Mouse (Mus musculus) erythroblast, embryonic 14.5 days (primary cell): Measurements from ENCODE around the gene Csrnp3. TPM values are rescaled to one million over a fixed set of nuclear protein-coding genes. Genes with fewer than 3 reads are reported as not detected.
"Not testable (repeated sequence)": the region's sequence is repeated elsewhere in the genome, so short reads cannot be mapped to it uniquely, and the experiment has no call there.

ENCODE experiments used
- H3K27me3 ChIP-seq: 2 replicates; pipeline ENCODE4 v1.6.1; 2012; ENCODE audit warnings: inconsistent platforms; ENCODE audit not compliant: control insufficient read depth
- H3K36me3 ChIP-seq: 2 replicates; pipeline ENCODE4 v1.6.1; 2012; ENCODE audit warnings: mild to moderate bottlenecking, inconsistent platforms; ENCODE audit not compliant: control insufficient read depth
- H3K4me1 ChIP-seq: 2 replicates; pipeline ENCODE4 v1.6.1; 2012; ENCODE audit warnings: inconsistent platforms; ENCODE audit not compliant: control insufficient read depth
- H3K4me3 ChIP-seq: replicated peaks from 2 replicates; pipeline ENCODE3; 2012; ENCODE audit warnings: moderate library complexity, mild to moderate bottlenecking, inconsistent platforms
- H3K9me3 ChIP-seq: 2 replicates; pipeline ENCODE4 v1.6.1; 2012; ENCODE audit warnings: low read length, inconsistent platforms, mixed read lengths; ENCODE audit not compliant: control insufficient read depth
- GATA1 ChIP-seq: IDR thresholded peaks from 2 replicates; pipeline ENCODE4 v1.6.1; 2012; ENCODE audit warnings: low read length, inconsistent platforms, mixed read lengths
- TAL1 ChIP-seq: IDR thresholded peaks from 3 replicates; pipeline ENCODE4 v1.6.1; 2012; ENCODE audit warnings: low read length, inconsistent platforms, mixed read lengths
- polyA plus RNA-seq: library from polyadenylated mRNA; stranded (reverse); fragments of >175 nt; gene quantifications from 2 replicates; pipeline ENCODE4 v1.2.3, GENCODE M21; 2012

Gene Csrnp3
- polyA plus RNA-seq: 0.01 TPM in 1 of 2 replicates, not detected in the other

DNA sequence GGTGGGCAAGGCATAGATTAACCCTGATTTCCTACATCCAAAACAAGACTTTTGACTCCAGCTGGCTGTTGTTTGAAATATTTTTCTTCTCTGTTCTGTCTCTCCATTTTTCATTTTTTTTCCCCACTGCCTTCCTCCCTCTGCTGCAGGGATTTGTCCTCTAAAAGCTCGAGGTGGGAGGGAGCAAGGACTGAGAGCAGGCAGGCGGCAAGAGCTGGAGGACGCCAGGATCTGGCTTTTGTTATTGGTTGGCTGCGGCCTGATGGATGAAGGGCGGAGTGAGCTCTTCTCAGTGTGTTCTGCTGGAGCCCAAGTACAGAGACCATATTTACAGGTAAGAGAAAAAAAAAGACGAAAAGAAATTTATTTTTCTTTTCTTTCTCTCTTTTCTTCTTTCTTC is at the start of gene Csrnp3:
Gene Csrnp3, plus strand, starts transcription at position 217 of the 400 bp plus-strand sequence.
- Histone ChIP-seq H3K4me3 (no peak within 1 kb of the TSS), H3K4me1 (peaks cover 15% of the 10 kb centered on the region), H3K36me3 (no peaks in the 10 kb centered on the region), H3K27me3 (peaks cover 61% of the 10 kb centered on the region), H3K9me3 (no peaks in the 10 kb centered on the region)
- TF ChIP-seq TAL1 (no peak), GATA1 (no peak)

DNA sequence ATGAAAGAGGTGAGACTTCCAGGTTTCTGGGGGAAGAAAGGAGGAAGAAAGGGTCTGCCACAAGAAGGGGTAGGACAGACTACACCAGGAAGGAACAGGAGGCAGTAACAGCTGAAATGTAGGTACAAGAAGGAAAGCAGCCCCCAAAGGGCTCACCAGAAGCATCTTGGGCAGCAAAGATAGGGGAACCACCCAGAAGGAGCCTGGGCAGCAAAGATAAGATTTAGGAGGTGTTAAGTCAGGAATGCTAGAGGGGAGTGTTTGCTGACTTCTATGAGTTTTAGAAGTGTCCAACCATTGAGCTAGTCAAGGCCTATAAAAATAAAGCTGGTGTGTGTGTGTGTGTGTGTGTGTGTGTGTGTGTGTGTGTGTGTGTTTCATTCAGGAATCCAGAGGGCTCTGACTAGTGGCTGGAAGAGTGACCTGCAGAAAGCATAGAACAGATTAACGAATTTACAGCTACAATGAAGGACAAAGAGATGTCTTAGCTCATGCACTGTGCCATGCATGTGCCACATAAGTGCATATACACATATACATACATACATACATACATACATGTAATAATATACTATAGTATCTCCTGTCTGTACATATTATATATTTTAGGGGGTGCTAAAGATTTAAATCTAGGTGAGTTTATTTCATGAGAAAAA is 44.4 kb upstream of the Csrnp3 start:
- Histone ChIP-seq H3K4me1 (peaks cover 59% of the 10 kb centered on the region), H3K4me3 (peak overlapping the region; percentile 49), H3K36me3 (peaks cover 3% of the 10 kb centered on the region; the same call in 1 of the 2 replicates), H3K27me3 (peaks cover 2% of the 10 kb centered on the region; the same call in 1 of the 2 replicates), H3K9me3 (peaks cover 8% of the 10 kb centered on the region)
- TF ChIP-seq TAL1 (peak; percentile 94), GATA1 (peak; percentile 97)

DNA sequence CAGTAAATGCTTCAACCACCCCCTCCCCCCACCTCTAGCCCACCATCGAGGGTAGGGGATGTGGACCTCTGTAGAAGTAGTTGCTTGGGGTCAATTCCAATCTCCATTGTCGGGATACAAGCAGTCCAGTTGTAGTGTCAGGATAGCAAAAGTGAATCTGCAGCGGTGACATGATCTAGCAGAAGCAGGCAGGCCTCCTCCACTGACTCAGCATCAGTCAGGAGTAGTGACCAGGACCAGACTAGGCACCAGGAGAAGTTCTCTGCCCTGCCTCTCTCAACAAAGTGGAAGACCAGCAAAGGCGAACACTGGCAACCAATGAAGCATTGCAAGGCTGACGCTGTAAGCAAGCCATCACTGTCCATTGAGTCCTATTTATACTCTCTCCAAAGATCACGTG is 39.0 kb upstream of the Csrnp3 start:
- Histone ChIP-seq H3K9me3 (no peaks in the 10 kb centered on the region), H3K4me3 (no peak overlapping the region), H3K27me3 (peaks cover 26% of the 10 kb centered on the region), H3K4me1 (peaks cover 32% of the 10 kb centered on the region), H3K36me3 (no peaks in the 10 kb centered on the region)
- TF ChIP-seq TAL1: no peak
- no peak for TF ChIP-seq GATA1

DNA sequence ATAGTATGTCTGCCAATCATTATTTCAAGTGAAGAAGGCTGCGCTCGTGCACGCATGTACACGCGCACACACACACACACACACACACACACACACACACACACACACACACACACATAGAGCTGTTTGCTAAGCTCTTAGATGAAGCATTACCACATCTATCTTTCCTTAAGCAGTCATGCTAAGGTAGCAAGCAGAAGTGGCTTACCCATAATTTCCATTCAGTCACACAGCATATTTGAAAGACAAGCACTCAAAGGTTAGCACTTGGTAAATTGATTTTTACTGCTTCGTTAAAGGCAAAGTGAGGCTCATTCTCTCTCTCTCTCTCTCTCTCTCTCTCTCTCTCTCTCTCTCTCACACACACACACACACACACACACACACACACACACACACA is 34.4 kb upstream of the Csrnp3 start:
- not testable (repeated sequence) for H3K4me3 ChIP-seq, H3K9me3 ChIP-seq, H3K36me3 ChIP-seq
- H3K4me1 ChIP-seq: peaks cover 12% of the 10 kb centered on the region
- peaks cover 54% of the 10 kb centered on the region for H3K27me3 ChIP-seq

DNA sequence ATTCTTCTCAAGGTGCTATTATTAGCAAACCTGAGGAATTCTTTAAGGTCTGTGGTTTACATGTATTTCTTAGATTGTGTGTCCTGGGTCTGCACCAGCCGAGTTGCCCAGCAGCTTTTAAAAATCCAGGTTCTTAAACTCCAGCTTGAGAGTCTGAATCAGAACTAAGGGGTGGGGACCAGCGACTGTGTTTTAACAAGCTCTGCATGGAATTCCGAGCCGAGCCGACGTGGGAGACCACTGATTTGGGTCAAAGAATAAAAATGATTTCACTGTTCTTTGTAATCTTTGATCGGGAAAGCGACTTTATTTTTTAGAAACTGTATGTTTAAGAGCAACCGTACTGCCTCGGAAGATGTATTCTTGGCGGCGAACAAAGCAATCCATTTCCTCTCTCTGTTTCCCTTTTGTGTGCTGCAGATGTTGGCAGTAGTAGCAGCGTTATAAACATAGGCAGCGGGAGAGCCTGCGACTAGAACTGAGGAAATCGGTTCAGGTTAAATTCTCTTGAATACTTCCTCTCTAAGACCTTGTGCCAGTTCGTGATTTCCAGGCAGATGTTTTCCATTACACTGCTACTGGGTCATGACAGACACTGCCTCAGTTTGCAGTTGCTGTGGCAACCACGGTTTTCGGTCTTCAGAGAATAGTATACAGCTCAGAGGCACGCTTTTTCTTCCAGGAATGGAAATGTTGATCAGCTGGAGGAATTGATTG is 27.3 kb upstream of the Csrnp3 start:
- Histone ChIP-seq H3K36me3 (no peaks in the 10 kb centered on the region), H3K9me3 (no peaks in the 10 kb centered on the region), H3K4me1 (peaks cover 62% of the 10 kb centered on the region), H3K4me3 (no peak overlapping the region), H3K27me3 (peaks cover 13% of the 10 kb centered on the region)
- no peak for TF ChIP-seq TAL1

DNA sequence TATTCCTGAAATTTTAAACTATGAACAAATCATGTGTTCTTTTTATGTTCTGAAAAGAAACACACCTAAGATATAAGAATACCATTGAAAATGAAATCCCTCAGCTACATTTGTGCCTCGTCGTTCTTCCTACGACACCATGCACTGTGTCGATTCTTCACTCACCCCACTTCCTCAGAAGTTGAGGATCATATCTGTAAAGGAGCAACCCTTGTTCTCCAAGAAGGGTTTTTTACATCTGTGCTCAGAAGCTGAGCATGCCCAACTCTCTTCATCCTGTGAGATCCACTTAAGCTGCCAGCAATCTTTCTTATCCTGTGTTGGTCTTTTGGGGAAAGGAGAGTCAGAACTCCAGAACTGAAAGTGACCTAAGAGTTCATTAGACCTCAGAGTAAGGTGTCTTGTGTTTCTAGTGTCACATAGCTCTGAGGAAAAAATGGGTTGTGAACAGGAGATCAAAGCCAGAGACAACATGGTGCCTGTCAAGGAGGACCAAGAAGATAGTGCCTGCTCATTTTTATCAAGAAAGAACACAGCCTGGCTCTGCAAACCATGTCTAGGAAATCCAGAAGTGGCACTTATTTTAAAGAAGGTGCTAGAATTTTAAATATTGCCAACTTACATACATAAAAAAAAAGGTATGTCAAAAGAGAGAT is 25.3 kb upstream of the Csrnp3 start:
- peaks cover 70% of the 10 kb centered on the region for H3K4me1 ChIP-seq
- TF ChIP-seq GATA1: peak; percentile 92
- TF ChIP-seq TAL1: peak; percentile 92
- H3K36me3 ChIP-seq: no peaks in the 10 kb centered on the region
- H3K27me3 ChIP-seq: no peaks in the 10 kb centered on the region
- H3K4me3 ChIP-seq: peak overlapping the region; percentile 37
- H3K9me3 ChIP-seq: no peaks in the 10 kb centered on the region

DNA sequence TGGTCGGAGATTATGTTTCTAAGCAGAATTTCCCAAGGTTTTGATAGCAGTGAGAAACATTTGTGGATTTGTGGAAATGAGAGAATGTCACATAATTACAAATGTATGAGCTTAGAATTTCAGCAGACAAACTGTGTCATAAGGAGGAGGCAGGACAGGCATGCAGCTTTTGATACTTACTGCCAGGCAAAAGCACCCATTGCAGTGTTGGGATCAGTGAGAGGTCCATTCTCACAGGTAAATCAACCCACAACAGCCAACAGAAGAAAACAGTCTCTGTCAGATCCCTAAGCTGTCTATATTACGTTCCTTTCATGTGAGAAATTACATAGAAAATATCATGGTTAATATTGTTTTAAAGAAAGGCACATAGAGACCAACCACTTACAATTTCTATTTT is 19.3 kb upstream of the Csrnp3 start:
- Histone ChIP-seq H3K9me3 (peaks cover 3% of the 10 kb centered on the region), H3K4me3 (no peak overlapping the region), H3K4me1 (peaks cover 40% of the 10 kb centered on the region), H3K36me3 (no peaks in the 10 kb centered on the region; the same call in 1 of the 2 replicates), H3K27me3 (0 out of 2 replicates have a peak, but pooled peaks cover 2% of the 10 kb centered on the region)
- TF ChIP-seq GATA1: no peak
- no peak for TF ChIP-seq TAL1

DNA sequence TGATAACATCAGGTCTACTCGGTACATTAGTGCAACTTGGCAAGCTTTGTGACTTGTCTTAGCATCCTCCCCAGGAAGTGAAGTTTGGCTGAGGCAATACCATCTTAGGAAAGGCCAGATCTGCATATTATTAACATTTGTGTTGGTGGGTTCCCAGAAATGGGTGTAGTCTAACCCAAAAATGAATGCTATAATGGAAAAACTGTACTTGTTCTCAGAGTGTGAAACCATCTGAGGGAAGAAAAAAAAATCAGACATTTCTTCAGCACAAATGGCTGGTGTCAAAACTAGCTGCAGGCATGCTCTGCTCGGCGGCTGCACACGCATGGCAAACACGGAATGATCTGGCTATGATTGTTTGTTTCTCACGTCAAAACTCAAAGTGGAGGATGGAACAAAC is 18.8 kb upstream of the Csrnp3 start:
- Histone ChIP-seq H3K36me3 (no peaks in the 10 kb centered on the region; the same call in 1 of the 2 replicates), H3K9me3 (peaks cover 3% of the 10 kb centered on the region), H3K27me3 (0 out of 2 replicates have a peak, but pooled peaks cover 2% of the 10 kb centered on the region), H3K4me3 (no peak overlapping the region), H3K4me1 (peaks cover 35% of the 10 kb centered on the region)
- TF ChIP-seq TAL1 (no peak), GATA1 (no peak)

DNA sequence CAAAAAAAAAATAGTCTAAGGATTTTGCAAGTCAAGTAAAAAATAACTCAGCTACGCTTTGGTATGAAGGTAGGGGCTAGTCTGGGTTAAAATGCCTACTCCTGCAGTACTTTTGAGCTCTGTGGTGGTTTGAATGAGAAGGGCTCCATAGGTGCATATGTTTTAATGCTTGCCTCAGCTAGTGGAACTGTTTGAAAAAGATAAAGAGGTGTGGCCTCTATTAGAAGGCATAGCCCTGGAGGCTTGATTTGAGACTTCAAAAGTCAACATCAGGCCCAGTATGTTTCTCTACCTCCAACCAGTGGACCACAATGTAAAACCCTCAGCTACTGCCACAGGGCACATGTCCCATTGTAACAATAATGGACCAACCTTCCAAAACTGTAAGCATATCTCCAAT is 16.9 kb upstream of the Csrnp3 start:
- H3K27me3 ChIP-seq: peaks cover 12% of the 10 kb centered on the region
- H3K36me3 ChIP-seq: no peaks in the 10 kb centered on the region; the same call in 1 of the 2 replicates
- H3K4me3 ChIP-seq: no peak overlapping the region
- H3K4me1 ChIP-seq: peaks cover 21% of the 10 kb centered on the region
- H3K9me3 ChIP-seq: peaks cover 3% of the 10 kb centered on the region
- TF ChIP-seq TAL1 (no peak), GATA1 (no peak)
